In the genomic region with DNA sequence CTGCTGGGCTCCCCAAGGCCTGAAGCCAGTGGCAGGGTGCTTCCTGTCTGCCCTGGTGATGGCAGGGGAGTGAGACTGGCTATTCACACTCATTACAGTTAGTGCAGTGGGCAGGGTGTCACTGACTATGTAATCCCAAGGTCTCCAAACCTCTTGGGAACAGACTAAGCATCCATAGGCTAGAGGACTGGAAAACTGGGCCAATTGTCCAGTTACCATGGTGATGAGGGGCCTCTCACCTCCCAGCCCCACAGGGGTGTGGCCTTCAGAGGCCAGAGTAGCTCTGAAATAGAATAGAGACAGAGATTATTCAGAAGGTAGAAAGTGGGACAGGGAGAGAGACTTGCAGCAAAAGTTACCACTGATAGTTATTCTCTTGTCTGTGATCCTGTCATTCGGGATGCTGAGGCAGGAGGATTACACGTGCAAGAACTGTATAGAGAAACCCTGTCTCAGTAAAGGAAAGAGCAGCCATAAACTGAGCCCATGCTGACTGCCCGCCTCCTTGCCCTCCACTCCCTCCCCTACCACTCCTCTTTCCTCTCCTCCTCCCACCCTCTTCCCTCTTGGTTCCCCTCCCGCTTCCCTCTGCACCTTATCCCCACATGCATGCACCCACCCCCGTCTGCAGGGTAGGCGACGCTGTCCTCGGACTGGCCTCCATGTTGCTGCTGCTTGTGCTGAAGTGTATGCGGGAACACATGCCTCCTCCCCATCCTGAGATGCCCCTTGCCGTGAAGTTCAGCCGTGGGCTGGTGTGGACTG, we compare ENCODE assay signal across 8 mouse cellular contexts. TPM values are rescaled to one million over a fixed set of nuclear protein-coding genes. Genes with fewer than 3 reads are reported as not detected.
DNase-seq lines count a peak whose midpoint lies in the region; ATAC-seq and TF ChIP-seq lines count a peak whose summit lies in the region.

No protein-coding gene starts in this region.

- no peak for TF ChIP-seq EP300 in heart, adult 2 months (IDR thresholded peaks at IDR 0.05; ENCODE audit: insufficient read depth, low read depth, low read length)

- no peak for ATAC-seq in heart, embryonic 16.5 days (replicated peaks; ENCODE audit: extremely low read depth, insufficient read depth, low FRiP score)
- ATAC-seq in hindbrain, embryonic 16.5 days: peak; percentile 61
- peak; percentile 54; the same call in 1 of the 2 replicates for ATAC-seq in midbrain, postnatal 0 days (ENCODE audit: low FRiP score)
- ATAC-seq in inflammation-experienced regulatory T-cells, adult 6 months: no peak

- WGBS in heart, embryonic 16.5 days: 42% methylated on average over 11 of the region's 11 CpGs
- WGBS in heart, adult 2 months: 51% methylated on average over 11 of the region's 11 CpGs
- WGBS in hindbrain, embryonic 16.5 days: 28% methylated on average over 11 of the region's 11 CpGs
- WGBS in midbrain, postnatal 0 days: 22% methylated on average over 11 of the region's 11 CpGs

- H3K27ac ChIP-seq in heart, embryonic 16.5 days (ENCODE audit: low read length): no peak overlapping the region
- H3K27ac ChIP-seq in heart, adult 2 months: no peak overlapping the region
- no peak overlapping the region for H3K27ac ChIP-seq in hindbrain, embryonic 16.5 days (ENCODE audit: low read depth, low read length)
- no peak overlapping the region for H3K27ac ChIP-seq in midbrain, postnatal 0 days (ENCODE audit: low read depth, low read length)

- no peak for TF ChIP-seq CTCF in heart, adult 2 months (IDR thresholded peaks at IDR 0.05)
- no peak for TF ChIP-seq CTCF in midbrain, postnatal 0 days (IDR thresholded peaks at IDR 0.05)

- peaks cover 16% of the 10 kb centered on the region for H3K36me3 ChIP-seq in heart, embryonic 16.5 days (ENCODE audit: control insufficient read depth, insufficient read depth)
- H3K36me3 ChIP-seq in heart, adult 2 months (ENCODE audit: control insufficient read depth, insufficient read depth, low read length): no peaks in the 10 kb centered on the region
- H3K36me3 ChIP-seq in hindbrain, embryonic 16.5 days (ENCODE audit: control insufficient read depth, insufficient read depth, low read length): no peaks in the 10 kb centered on the region
- H3K36me3 ChIP-seq in midbrain, postnatal 0 days (ENCODE audit: insufficient read depth, low read length): peaks cover 2% of the 10 kb centered on the region; the same call in 1 of the 2 replicates

- H3K4me3 ChIP-seq in heart, embryonic 16.5 days (ENCODE audit: low read length): no peak overlapping the region
- H3K4me3 ChIP-seq in heart, adult 2 months: no peak overlapping the region
- H3K4me3 ChIP-seq in hindbrain, embryonic 16.5 days (ENCODE audit: low read length): peak overlapping the region; percentile 18; the same call in 1 of the 2 replicates
- H3K4me3 ChIP-seq in midbrain, postnatal 0 days (ENCODE audit: low read depth, low read length): peak overlapping the region; percentile 18; the same call in 1 of the 2 replicates

- H3K27me3 ChIP-seq in heart, embryonic 16.5 days (ENCODE audit: control insufficient read depth, insufficient read depth, low read length): no peaks in the 10 kb centered on the region
- no peaks in the 10 kb centered on the region for H3K27me3 ChIP-seq in heart, adult 2 months (ENCODE audit: control insufficient read depth, insufficient read depth, low read length)
- H3K27me3 ChIP-seq in hindbrain, embryonic 16.5 days (replicated peaks; ENCODE audit: control insufficient read depth, insufficient read depth, low read length): no peaks in the 10 kb centered on the region
- no peaks in the 10 kb centered on the region for H3K27me3 ChIP-seq in midbrain, postnatal 0 days (ENCODE audit: insufficient read depth, low read length)

- H3K9ac ChIP-seq in heart, embryonic 16.5 days (ENCODE audit: low read length): no peak overlapping the region
- no peak overlapping the region for H3K9ac ChIP-seq in heart, adult 2 months (ENCODE audit: low read depth, low read length)
- peak overlapping the region; percentile 44 for H3K9ac ChIP-seq in hindbrain, embryonic 16.5 days (ENCODE audit: low read depth, low read length)
- 0 out of 2 replicates have a peak overlapping the region, but pooled peaks have one; percentile 19 for H3K9ac ChIP-seq in midbrain, postnatal 0 days (replicated peaks; ENCODE audit: low read length, poor library complexity, severe bottlenecking)

- no peaks in the 10 kb centered on the region for H3K4me1 ChIP-seq in heart, embryonic 16.5 days (ENCODE audit: control insufficient read depth, insufficient read depth, low read length)
- H3K4me1 ChIP-seq in heart, adult 2 months (ENCODE audit: control insufficient read depth, insufficient read depth, low read length): no peaks in the 10 kb centered on the region
- peaks cover 2% of the 10 kb centered on the region; the same call in 1 of the 2 replicates for H3K4me1 ChIP-seq in hindbrain, embryonic 16.5 days (ENCODE audit: control insufficient read depth, insufficient read depth, low read depth, low read length)
- H3K4me1 ChIP-seq in midbrain, postnatal 0 days (ENCODE audit: insufficient read depth, low read length): no peaks in the 10 kb centered on the region

- no peak for TF ChIP-seq POLR2A in heart, adult 2 months (IDR thresholded peaks at IDR 0.05; ENCODE audit: insufficient read depth, low read depth, low read length)

- intact Hi-C loops in heart, adult 2 months (cut with DNase I): loop anchor here (1.0 to 2.0 kb wide), 2 partner anchors 24 to 40 kb away; no protein-coding TSS in a partner anchor
- intact Hi-C loops in gastrocnemius, postnatal 36 days (cut with DNase I): loop anchor here (2.0 to 5.0 kb wide), 2 partner anchors 24 to 61 kb away; partner anchors contain the start of gene Eif4a3
- intact Hi-C loops in left cerebral cortex, postnatal 36 days (cut with DNase I): loop anchor here (5.0 kb wide), 1 partner anchor 56 kb away; the partner anchor contains the start of gene Card14

- 0 out of 2 replicates have a peak overlapping the region, but pooled peaks have one; percentile 4 for H3K4me2 ChIP-seq in heart, embryonic 16.5 days (ENCODE audit: low read depth, low read length)
- H3K4me2 ChIP-seq in hindbrain, embryonic 16.5 days (ENCODE audit: low read length): peak overlapping the region; percentile 45
- peak overlapping the region; percentile 37 for H3K4me2 ChIP-seq in midbrain, postnatal 0 days (ENCODE audit: low read depth, low read length, poor library complexity, severe bottlenecking)

- no peaks in the 10 kb centered on the region for H3K79me2 ChIP-seq in heart, adult 2 months (replicated peaks; ENCODE audit: control insufficient read depth, insufficient read depth, low read length)

- H3K9me3 ChIP-seq in heart, embryonic 16.5 days (replicated peaks; ENCODE audit: control insufficient read depth, low read length): peaks cover 5% of the 10 kb centered on the region; the same call in 1 of the 2 replicates
- no peaks in the 10 kb centered on the region for H3K9me3 ChIP-seq in hindbrain, embryonic 16.5 days (ENCODE audit: control insufficient read depth, low read length)
- no peaks in the 10 kb centered on the region for H3K9me3 ChIP-seq in midbrain, postnatal 0 days (ENCODE audit: low read length)

- DNase-seq in heart, adult 2 months: no peak
- peak; percentile 19 for DNase-seq in embryo, embryonic 9.5 days (ENCODE audit: extremely low spot score)
- no peak for DNase-seq in midbrain, postnatal 0 days (ENCODE audit: low spot score)
- no peak for DNase-seq in gastrocnemius, postnatal 36 days
- DNase-seq in left cerebral cortex, postnatal 36 days (ENCODE audit: low spot score in 2 of 2): no peak

RNA-seq across cellular contexts. Expression of gene Slc26a11, which starts 7.6 kb away (rescaled TPM):
- 10.2 TPM in 2 replicates for polyA plus RNA-seq in heart, embryonic 16.5 days (2015; fragmentation: Nextera tagmentation; extraction: Ambion mirVana)
- 1 to 10 TPM; 2.0 to 2.2 TPM for total RNA-seq in heart, adult 2 months (2021)
- 7.8 and 9.9 TPM in 2 replicates for polyA plus RNA-seq in heart, adult 2 months (2012; rRNA removed)
- 7.5 and 8.0 TPM in 2 replicates for polyA plus RNA-seq in hindbrain, embryonic 16.5 days (2015; fragmentation: Nextera tagmentation; extraction: Ambion mirVana)
- total RNA-seq in midbrain, postnatal 0 days (2014; rRNA removed): 8.3 and 9.0 TPM in 2 replicates
- 7.0 and 7.6 TPM in 2 replicates for polyA plus RNA-seq in midbrain, postnatal 0 days (2015; fragmentation: Nextera tagmentation; extraction: Ambion mirVana)
- total RNA-seq in gastrocnemius, postnatal 36 days (2021): 1 to 10 TPM; 3.0 to 3.2 TPM
- total RNA-seq in left cerebral cortex, postnatal 36 days (2021): 1 to 10 TPM; 3.5 to 4.3 TPM
- polyA plus RNA-seq in inflammation-experienced regulatory T-cells, adult 6 months (2017; shearing (Covaris generic)): 10 to 100 TPM; 13.3 to 31.3 (median 23.4) TPM

RNA-seq across cellular contexts. Expression of gene Sgsh, which starts 7.6 kb away (rescaled TPM):
- polyA plus RNA-seq in heart, embryonic 16.5 days (2015; fragmentation: Nextera tagmentation; extraction: Ambion mirVana): 4.7 and 6.1 TPM in 2 replicates
- 1 to 10 TPM; 5.5 to 5.7 TPM for total RNA-seq in heart, adult 2 months (2021)
- 10.6 and 11.1 TPM in 2 replicates for polyA plus RNA-seq in heart, adult 2 months (2012; rRNA removed)
- 3.6 and 5.2 TPM in 2 replicates for polyA plus RNA-seq in hindbrain, embryonic 16.5 days (2015; fragmentation: Nextera tagmentation; extraction: Ambion mirVana)
- total RNA-seq in midbrain, postnatal 0 days (2014; rRNA removed): 5.4 and 7.3 TPM in 2 replicates
- 5.2 and 5.4 TPM in 2 replicates for polyA plus RNA-seq in midbrain, postnatal 0 days (2015; fragmentation: Nextera tagmentation; extraction: Ambion mirVana)
- 1 to 10 TPM; 2.9 to 3.6 TPM for total RNA-seq in gastrocnemius, postnatal 36 days (2021)
- 1 to 10 TPM; 4.3 to 4.7 TPM for total RNA-seq in left cerebral cortex, postnatal 36 days (2021)
- polyA plus RNA-seq in inflammation-experienced regulatory T-cells, adult 6 months (2017; shearing (Covaris generic)): 10 to 100 TPM in 2 of 3 experiments, 1 to 10 TPM in 1; 7.9 to 16.6 (median 11.9) TPM

RNA-seq across cellular contexts. Expression of gene Rnf213, which starts 29.9 kb away (rescaled TPM):
- polyA plus RNA-seq in heart, embryonic 16.5 days (2015; fragmentation: Nextera tagmentation; extraction: Ambion mirVana): 6.7 and 7.6 TPM in 2 replicates
- 10 to 100 TPM; 12.0 to 13.1 TPM for total RNA-seq in heart, adult 2 months (2021)
- 10.4 and 19.2 TPM in 2 replicates for polyA plus RNA-seq in heart, adult 2 months (2012; rRNA removed)
- 1.0 and 1.1 TPM in 2 replicates for polyA plus RNA-seq in hindbrain, embryonic 16.5 days (2015; fragmentation: Nextera tagmentation; extraction: Ambion mirVana)
- 6.9 and 9.0 TPM in 2 replicates for total RNA-seq in midbrain, postnatal 0 days (2014; rRNA removed)
- polyA plus RNA-seq in midbrain, postnatal 0 days (2015; fragmentation: Nextera tagmentation; extraction: Ambion mirVana): 0.64 and 0.74 TPM in 2 replicates
- total RNA-seq in gastrocnemius, postnatal 36 days (2021): 1 to 10 TPM; 4.6 to 4.9 TPM
- total RNA-seq in left cerebral cortex, postnatal 36 days (2021): 1 to 10 TPM; 2.8 to 3.0 TPM
- 10 to 100 TPM; 33.9 to 48.2 (median 43.3) TPM for polyA plus RNA-seq in inflammation-experienced regulatory T-cells, adult 6 months (2017; shearing (Covaris generic))

RNA-seq across cellular contexts. Expression of gene Card14, which starts 55.4 kb away (rescaled TPM):
- 0.20 and 0.35 TPM in 2 replicates for polyA plus RNA-seq in heart, embryonic 16.5 days (2015; fragmentation: Nextera tagmentation; extraction: Ambion mirVana)
- under 1 TPM in 1 of 2 experiments, not detected in 1; 0.11 TPM for total RNA-seq in heart, adult 2 months (2021)
- polyA plus RNA-seq in heart, adult 2 months (2012; rRNA removed): 0.12 and 0.33 TPM in 2 replicates
- polyA plus RNA-seq in hindbrain, embryonic 16.5 days (2015; fragmentation: Nextera tagmentation; extraction: Ambion mirVana): 0.50 and 0.55 TPM in 2 replicates
- 0.77 and 1.8 TPM in 2 replicates for total RNA-seq in midbrain, postnatal 0 days (2014; rRNA removed)
- 0.59 and 0.67 TPM in 2 replicates for polyA plus RNA-seq in midbrain, postnatal 0 days (2015; fragmentation: Nextera tagmentation; extraction: Ambion mirVana)
- under 1 TPM; 0.31 to 0.62 TPM for total RNA-seq in gastrocnemius, postnatal 36 days (2021)
- total RNA-seq in left cerebral cortex, postnatal 36 days (2021): under 1 TPM; 0.07 to 0.14 TPM
- polyA plus RNA-seq in inflammation-experienced regulatory T-cells, adult 6 months (2017; shearing (Covaris generic)): not detected

Comparison
In these comparisons a context has a peak if more than half of its experiments do, and no peak if none do; other contexts are left out.
1. ATAC-seq: peak in hindbrain, embryonic 16.5 days (single experiment) and midbrain, postnatal 0 days (single experiment); none in heart, embryonic 16.5 days (single experiment) and inflammation-experienced regulatory T-cells, adult 6 months (single experiment).
2. H3K4me3 ChIP-seq: peak in hindbrain, embryonic 16.5 days (single experiment) and midbrain, postnatal 0 days (single experiment); none in heart, embryonic 16.5 days (single experiment) and heart, adult 2 months (single experiment).
3. H3K9ac ChIP-seq: peak in hindbrain, embryonic 16.5 days (single experiment) and midbrain, postnatal 0 days (single experiment); none in heart, embryonic 16.5 days (single experiment) and heart, adult 2 months (single experiment).
4. Peak in every context shown above with its lines, with median percentiles within 50 percentile points of each other: H3K4me2 ChIP-seq.